Mouse (Mus musculus): ENCODE data around the gene Gm11172.
"Not testable (repeated sequence)": the region's sequence is repeated elsewhere in the genome, so short reads cannot be mapped to it uniquely, and the experiment has no call there.

Gm11172 gene

DNA sequence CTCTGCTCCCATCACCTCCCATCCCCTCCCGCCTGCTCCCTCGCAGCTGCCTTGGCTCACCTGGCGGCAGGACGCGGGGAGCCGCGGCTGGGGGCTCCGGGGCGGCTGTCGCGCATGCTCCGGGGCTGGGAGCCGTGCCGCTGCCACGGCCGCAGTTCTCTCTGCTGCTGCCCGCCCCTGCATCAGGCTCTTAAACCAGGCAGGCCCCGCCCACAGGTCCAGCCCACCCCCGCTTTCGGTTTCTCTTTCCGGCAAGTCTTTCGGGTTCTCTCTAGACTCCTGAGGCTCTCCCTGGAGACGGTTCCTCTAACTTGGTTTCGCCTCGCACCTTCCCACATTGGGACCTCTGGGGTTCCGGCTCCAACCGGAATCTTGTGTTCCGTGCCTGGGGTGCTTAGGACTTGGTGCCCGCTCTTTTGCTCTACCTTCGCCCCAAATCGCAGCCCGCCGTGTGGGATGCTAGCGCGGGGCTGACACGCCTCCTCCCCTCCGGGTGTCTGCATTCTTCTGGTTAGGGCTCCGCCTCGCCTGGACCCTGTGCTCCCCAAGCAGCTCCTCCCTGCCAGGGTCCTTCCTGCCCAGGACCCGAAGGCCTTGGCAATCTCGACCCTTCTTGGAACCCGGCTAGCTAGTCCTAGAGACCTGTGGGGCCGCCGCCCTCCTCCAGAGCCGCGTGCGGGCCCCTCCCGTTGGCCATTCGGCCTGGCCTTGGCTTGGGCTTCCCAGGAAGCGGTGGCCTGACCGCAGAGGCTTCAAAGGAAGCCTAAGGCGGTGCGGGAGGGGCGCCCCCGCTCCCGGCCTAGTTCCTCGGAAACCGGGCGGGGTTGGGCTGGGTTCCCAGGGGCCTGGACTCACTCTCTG is 27.1 kb upstream of the Gm11172 start, which contains the start of gene Socs1:
Gene Socs1 (minus strand): TSS at position 166 of the 861 bp plus-strand sequence.
- CTCF ChIA-PET, result interaction anchor here (0.6 to 0.9 kb wide), 2 partner anchors 12 to 15 kb away, joined by 3 to 4 read pairs; no protein-coding TSS in a partner anchor

DNA sequence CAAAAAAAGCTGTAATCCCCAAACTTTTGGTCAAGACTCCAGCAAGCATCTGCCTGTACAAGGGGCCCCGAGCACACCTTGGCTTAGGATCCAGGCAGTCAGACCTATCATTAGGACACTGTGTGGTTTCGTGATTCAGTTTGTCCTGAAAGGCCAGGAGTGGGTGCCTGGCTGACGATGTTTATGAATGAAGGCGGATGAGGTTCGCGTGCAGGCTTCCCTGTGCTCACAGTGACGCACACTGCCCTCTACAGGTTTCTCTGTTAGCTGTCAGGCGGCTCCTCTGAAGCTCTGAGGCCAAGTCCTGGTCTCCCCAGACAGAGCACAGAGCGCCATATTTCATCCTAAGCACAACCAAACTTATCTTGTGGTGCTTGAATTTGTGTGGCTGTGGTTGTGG is 26.4 kb upstream of the Gm11172 start:
- CTCF ChIA-PET, result no interaction called here

DNA sequence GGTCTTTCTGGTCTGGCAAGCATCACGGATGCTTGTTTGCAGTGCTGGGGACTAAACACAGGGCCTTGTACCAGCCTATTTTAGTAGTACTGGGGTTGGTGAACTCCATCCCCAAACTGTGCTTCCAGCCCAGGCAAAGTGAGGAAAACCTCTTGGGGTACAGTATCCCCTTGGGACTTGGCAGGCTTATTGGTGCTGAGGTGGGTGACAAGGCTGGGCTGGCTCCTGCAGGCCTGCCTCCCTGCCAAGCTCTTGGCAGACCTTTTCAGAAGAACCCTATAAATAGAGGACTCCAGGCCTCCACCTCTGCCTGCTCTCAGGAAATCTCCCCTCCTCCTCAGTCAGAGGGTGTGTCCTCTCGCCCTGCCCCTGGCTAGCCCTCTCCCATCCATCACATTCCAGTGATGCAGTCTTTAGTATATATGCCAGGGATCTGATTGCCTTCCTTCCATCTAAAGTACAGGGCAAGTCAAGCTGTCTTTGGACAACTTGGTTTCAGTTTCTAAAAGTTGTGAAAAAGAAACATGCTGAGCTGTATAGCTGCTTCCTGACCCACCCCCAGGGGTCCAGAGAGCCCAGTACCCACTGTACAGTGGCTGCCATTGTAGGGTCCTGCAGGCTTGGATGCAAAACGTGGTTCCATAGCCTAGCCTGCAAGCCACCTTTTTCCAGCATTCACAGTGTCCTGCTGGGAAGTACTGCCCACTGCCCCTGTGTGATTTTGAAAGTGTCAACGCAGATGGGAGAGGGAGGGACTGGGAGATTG is 25.8 kb upstream of the Gm11172 start:
- CTCF ChIA-PET, result no interaction called here

DNA sequence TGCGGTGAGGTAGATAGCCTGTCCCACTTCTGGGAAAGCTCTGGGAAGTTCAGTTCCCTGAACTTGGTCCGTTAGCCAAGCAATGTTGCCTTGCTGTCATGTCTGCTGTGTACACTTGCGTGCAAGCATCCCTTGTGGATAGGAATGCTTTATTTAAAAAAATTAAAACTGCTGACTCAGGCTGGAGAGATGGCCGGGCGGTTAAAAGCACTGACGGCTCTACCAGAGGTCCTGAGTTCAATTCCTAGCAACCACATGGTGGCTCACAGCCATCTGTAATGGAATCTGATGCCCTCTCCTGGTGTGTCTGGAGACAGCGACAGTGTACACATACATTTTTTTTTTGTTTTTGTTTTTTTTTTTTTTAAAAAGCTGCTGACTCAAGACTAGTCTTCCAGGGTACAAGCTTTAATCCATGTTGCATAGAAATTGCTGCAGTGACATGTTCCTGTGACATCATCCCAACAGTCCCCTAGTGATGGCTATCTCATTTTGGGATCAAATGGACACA is 25.1 kb upstream of the Gm11172 start:
- CTCF ChIA-PET, result interaction anchor here (0.6 to 1.0 kb wide), 3 partner anchors 48 to 107 kb away, joined by 4 to 7 read pairs (median 5); no protein-coding TSS in a partner anchor

DNA sequence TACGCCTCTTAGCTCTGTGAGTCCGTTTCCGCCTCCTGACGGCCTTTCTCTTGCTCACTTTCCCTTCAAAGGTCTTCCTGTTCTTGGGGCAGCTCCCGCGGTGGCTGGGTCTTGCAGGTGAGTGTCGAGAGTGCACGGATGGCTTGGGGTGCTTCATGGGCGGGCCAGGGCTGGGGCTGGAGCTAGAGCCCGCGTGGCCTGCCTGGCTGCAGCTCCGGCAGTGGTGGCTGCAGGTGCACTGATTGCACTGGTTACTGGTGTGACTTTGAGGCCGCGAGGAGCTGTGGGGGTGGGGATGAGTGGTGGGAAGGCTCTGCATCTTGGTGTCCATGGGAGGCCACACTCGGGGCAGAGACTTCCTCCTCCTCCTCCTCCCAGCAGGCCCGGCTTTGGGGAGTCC is 24.4 kb upstream of the Gm11172 start, which contains the start of gene Tnp2:
Gene Tnp2 (minus strand): TSS at position 390 of the 400 bp plus-strand sequence.
- CTCF ChIA-PET, result interaction anchor here (0.5 to 1.0 kb wide), 4 partner anchors 48 to 108 kb away, joined by 4 to 7 read pairs (median 4); no protein-coding TSS in a partner anchor

DNA sequence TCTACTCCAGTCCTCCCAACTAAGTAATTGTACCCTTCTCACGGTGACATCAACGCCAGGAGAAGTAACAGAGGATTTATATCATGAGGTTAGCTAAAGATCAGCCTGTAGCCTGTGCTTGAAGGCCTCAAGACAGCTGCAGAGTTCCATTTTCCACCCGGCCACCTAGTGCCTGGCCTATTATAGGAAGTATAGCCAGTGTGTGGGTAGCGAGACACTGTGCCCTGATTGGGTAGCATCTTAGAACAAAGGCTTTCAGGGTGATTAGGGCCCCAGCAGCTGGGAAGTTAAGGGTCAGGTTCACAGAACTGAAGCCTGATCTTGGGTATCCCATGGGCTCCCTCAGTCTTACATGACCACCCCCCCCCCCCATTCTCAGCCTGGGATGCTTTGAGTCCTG is 23.8 kb upstream of the Gm11172 start:
- CTCF ChIA-PET, result interaction anchor here (0.5 kb wide), 1 partner anchor 55 kb away, joined by 4 read pairs; no protein-coding TSS in a partner anchor

DNA sequence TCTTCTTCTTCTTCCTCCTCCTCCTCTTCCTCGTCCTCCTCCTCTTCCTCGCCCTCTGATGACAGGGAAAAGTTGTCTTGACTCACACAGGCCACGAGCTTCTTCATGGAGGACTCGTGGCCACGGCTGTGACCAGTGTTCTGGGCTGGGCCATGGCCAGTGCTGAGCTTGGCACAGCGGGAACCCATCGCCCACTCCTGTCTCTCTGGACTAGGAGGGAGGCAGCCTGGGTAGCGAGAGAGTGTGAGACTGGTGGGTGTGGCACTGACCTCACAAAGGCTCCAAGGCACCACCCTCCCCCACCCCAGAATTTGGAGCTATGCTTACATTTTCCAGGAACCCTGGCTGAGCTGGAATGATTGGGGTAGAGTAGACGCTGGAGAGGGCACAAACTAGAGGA is 22.0 kb upstream of the Gm11172 start, which contains the start of gene Prm3:
Gene Prm3 (minus strand): TSS at position 213 of the 400 bp plus-strand sequence.
- CTCF ChIA-PET, result interaction anchor here (0.5 kb wide), 1 partner anchor 340 kb away, joined by 4 read pairs; no protein-coding TSS in a partner anchor

DNA sequence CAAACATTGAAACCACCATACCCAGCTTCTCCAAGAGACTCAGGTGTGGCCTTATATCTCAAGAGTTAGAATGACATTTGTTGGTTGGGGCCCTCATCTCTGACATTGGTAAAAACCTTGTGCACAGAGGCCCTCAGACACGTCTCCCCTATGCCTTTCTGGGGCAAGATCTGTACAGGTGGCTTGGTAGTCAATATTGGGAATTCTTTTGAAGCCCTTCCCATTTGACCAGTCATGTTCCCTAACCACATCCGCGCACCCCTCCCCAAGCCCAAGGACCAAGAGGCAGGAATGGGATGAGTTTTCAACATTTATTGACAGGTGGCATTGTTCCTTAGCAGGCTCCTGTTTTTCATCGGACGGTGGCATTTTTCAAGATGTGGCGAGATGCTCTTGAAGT is 16.7 kb upstream of the Gm11172 start, which contains the start of gene Prm2:
Gene Prm2 (minus strand): TSS at position 101 of the 400 bp plus-strand sequence.
- CTCF ChIA-PET, result no interaction called here

DNA sequence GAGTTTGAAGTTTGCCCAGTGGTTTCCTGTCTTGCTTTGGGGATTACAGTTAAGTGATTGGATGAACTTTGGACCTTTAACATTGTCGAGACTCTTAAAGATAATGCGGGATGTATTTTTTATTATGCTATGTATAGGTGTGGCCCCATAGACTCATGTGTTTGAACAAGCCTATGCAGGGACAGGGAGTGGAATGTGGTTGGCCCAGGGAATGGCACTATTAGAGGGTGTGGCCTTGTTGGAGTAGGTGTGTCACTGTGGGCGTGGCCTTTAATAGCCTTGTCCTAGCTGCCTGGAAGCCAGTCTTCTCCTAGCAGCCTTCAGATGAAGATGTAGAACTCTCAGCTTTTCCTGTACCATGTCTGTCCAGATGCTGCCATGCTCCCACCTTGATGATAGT is 10.3 kb upstream of the Gm11172 start:
- CTCF ChIA-PET, result not testable (repeated sequence)

DNA sequence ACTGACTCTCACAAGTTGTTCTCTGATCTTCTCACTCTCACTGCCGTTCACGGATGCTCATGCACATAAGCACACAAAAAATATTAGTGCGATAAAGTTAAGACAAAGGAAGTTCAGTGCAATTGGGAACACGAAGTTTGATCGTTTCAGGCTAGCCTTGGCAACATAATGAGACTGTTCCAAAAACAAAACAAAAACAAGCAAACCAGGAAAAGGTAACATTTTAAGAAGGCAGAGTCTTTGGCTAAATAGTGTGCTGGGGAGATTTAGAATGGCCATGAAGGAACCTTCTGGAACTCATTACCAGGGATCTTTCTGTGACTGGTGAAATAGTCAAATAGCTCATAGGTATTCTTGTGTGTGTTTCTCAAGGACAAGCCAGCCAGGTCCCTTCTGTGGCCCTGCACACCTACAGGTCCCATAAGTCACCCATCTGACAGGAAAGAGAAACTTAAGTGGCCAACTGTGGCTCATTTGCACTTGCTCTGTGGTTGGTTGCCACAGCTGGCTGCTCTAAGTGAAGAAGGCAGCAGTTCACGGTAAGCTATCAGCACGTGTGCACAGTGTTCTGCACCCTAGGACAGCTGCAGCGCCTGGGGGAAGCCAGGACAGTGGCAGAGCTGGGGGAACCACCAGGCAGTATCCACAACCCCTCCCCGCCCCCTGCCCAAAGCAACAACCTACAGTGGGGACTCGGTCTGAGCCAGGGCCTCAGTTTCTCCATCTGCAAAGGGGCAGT is 6.8 kb upstream of the Gm11172 start, which contains the start of gene Prm1:
Gene Prm1 (minus strand): TSS at position 51 of the 739 bp plus-strand sequence.
- CTCF ChIA-PET, result no interaction called here

DNA sequence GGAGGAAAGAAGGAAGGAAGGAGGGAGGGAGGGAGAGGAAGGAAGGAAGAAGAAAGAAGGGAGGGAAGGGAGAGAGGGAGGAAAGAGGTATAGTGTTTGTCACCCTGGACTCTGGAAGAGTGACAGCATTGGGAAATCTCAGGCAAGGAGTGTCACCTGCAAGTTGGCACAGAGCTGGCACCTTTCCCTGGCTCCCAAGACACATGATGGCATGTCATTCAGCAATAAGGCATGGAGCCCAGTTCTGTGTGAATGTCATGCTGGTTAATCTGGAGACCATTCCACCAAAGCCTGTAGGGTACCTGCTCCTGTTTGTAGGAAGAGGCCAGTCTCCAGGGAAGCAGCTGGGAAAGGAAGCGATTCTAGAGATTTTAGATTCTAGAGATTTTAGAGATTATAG is 2.3 kb upstream of the Gm11172 start:
- CTCF ChIA-PET, result no interaction called here

DNA sequence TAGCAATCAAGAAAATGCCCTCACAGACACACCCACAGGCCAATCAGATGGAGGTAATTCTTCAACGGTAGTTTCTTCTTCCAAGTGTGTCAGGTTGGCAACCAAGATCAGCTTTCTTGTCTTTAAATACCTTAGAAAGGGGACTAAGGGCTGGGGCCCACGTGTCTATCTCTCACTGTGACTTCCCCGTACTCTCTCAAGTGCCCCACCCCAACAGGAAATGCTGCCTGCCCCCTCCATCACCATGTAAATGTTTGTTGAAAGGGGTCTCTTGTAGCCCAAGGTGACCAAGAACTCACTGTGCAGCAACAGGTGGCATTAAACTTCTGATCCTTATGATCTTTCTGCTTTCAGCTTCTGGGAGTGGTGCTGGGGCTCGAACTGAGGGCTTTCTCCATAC is 1.0 kb downstream of the Gm11172 start:
- CTCF ChIA-PET, result no interaction called here

DNA sequence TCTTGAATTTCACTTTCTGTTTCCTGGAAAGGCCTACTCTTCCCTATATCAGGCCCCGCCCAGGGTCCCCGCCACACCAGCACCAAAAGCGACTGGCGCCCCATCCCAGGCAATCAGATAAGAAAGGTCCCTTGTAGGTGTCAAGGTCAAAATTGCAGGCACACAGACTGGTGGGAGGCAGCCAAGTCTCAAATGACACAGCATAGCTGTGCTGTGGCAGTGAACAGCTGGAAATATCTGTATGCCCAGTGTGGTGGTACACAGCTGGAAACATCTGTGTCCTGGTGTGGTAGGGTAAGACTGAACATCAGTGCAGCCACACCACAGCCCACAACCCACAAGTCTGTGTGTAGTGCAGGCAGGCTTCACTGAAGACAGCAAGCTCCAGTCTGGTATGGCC is 2.1 kb downstream of the Gm11172 start:
- CTCF ChIA-PET, result no interaction called here

DNA sequence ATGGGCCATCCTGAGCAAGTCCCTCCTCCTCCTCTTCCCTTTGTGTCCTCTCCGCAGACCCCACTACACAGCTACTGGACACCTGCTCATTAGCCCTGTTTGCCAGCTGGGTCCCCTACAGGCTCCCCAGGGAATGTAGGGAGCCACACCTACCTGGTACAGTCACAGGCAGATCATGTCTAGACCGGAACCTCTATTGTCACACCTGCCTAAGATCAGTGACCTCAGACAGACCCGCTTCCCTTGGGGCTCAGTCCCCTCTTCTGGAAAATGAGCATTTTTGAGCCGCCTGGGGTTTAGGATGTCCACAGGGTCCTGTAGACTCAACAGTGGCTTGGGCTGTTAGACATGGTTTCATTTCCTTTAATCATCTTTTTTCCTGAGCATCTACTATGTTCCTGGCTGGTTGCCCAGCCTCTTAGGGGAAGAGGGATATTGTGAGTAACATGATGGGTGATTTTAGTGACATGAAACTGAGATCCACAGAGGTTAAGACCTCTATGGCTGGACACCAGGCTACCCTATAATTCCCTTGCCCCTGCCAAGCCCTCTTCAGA is 5.9 kb downstream of the Gm11172 start:
- CTCF ChIA-PET, result interaction anchor here (0.6 to 1.2 kb wide), 2 partner anchors 12 to 191 kb away, joined by 3 to 4 read pairs; no protein-coding TSS in a partner anchor

DNA sequence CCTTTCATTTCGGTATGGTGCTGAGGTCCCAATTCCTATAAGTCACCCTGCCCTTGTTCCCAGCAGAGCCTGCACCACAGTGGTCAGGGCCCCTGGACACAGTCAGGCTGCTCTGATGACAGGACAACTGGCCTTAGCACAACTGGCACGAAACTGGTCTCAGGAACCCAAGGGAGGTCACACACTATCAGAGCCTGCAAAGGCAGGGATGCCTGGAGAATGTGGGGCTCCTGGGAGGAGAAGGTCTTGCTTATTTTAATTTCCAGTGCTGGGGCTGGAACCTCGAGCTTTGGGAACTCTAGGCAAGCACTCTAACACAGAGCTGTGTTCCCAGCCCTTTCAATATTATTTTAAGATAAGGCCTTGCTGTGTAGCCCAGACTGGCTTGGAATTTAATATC is 7.3 kb downstream of the Gm11172 start:
- CTCF ChIA-PET, result interaction anchor here (0.6 kb wide), 1 partner anchor 213 kb away, joined by 7 read pairs; no protein-coding TSS in a partner anchor

DNA sequence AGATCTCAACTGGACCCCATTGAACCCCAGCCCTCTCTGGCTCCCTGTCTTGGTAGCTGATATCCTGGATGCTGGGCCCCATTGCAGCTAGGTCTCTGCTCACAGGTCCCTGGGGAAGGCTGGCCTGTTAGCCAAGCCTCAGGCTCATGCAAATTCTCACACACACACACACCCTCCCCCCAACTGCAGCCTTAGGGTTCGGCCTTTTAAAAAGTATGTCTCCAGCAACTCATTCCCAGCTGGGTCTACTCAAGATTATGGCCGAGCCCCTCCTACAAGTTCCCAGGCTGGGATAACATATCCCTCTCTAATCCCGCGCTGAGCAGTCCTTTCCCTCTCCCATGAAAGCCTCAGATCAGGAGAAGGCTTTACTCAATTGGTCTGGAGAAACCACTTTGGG is 8.7 kb downstream of the Gm11172 start:
- CTCF ChIA-PET, result no interaction called here

DNA sequence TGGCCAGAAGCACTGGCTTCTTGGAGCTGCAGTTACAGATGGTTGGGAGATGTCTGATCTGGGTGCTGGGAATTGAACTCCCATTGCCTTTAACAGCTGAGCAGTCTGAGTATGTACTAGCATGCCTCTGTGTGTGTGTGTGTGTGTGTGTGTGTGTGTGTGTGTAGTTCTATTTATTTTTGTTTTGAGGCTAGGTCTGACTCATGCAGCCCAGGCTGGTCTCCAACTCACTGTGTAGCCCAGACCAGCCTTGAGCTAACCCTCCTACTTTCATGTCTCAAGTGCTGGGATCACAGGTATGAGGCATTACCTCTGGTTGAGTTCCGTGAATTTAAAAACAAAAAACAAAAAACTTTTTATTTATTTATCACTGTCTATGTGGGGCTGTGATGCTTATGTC is 11.8 kb downstream of the Gm11172 start:
- CTCF ChIA-PET, result interaction anchor here (0.7 kb wide), 1 partner anchor 131 kb away, joined by 7 read pairs; no protein-coding TSS in a partner anchor

DNA sequence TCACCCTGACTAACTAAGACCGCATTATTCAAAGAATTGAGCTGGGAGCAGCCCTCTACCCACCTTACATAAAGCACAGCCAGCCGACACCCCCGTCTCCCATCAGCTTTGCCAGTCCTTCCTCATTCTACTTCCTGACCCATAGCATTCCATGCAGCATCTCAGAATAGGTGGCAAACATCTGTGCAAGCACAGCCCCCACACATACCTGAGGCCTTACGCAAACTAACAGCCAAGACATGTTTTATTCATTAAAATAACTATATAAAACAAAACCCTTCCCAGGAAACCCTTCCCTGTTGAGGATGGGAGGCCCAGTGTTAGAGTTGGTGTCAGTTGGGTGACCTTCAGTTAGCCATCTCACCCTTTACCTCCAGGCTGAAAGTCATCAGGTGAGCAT is 13.1 kb downstream of the Gm11172 start:
- CTCF ChIA-PET, result interaction anchor here (0.7 kb wide), 1 partner anchor 57 kb away, joined by 11 read pairs; no protein-coding TSS in a partner anchor

DNA sequence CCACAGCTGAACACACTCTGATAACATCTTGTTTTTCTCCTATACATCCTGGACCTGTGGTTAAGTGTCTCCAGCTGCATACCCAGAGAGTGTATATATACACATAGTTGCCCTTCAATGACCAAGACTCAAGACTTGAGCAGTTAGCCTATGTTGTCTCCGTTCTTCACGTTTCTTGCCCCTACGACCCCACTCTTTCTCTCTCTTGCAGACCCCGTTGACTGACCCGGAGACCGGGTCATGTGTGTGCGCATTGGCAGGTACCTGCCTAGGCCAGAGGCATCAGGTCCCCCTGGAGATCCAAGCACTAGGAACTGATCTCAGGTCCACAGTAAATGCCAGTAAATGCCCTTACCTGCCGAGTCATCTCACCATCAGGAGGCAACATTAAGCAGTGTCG is 14.6 kb downstream of the Gm11172 start:
- CTCF ChIA-PET, result no interaction called here

DNA sequence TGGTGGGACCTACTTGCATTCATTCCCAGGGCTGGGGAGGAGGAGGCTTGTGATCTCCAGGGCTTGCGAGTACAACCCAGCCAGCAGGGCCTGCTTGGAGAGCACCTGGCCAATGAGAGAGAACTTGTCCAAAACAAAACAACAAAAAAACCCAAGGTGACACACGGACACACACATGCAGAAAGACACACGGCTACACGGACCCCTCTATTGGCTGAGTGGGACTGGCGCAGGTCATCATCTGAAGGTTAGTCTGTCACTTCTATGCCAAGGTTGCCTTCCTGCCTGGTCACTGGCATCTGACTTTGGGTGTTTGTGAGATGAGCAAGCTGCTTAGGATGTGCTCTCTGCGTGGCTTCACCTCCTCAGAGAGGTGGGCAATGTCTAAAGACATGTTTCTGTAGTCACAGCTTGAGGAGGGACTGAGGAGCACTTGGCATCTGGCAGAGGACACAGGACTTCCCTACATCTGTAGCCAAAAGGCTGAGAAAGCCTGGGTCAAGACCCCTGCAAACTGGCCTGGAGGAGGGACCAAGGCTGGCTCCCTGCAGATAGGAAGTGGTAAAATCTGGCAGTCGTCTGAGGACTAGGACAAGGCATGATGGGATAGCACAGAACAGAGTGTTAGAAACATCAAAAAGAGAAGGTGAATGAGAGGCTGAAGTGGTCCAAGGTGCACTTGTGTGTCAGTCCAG is 15.2 kb downstream of the Gm11172 start:
- CTCF ChIA-PET, result interaction anchor here (0.6 kb wide), 1 partner anchor 38 kb away, joined by 6 read pairs; no protein-coding TSS in a partner anchor
